Mouse (Mus musculus): ENCODE data around the gene Hoxc8. TPM values are rescaled to one million over a fixed set of nuclear protein-coding genes. Genes with fewer than 3 reads are reported as not detected.

Hoxc8 gene
- polyA plus RNA-seq (2015; fragmentation: Nextera tagmentation; extraction: Ambion mirVana), result 0.03 TPM in 1 of 2 replicates, not detected in the other

DNA sequence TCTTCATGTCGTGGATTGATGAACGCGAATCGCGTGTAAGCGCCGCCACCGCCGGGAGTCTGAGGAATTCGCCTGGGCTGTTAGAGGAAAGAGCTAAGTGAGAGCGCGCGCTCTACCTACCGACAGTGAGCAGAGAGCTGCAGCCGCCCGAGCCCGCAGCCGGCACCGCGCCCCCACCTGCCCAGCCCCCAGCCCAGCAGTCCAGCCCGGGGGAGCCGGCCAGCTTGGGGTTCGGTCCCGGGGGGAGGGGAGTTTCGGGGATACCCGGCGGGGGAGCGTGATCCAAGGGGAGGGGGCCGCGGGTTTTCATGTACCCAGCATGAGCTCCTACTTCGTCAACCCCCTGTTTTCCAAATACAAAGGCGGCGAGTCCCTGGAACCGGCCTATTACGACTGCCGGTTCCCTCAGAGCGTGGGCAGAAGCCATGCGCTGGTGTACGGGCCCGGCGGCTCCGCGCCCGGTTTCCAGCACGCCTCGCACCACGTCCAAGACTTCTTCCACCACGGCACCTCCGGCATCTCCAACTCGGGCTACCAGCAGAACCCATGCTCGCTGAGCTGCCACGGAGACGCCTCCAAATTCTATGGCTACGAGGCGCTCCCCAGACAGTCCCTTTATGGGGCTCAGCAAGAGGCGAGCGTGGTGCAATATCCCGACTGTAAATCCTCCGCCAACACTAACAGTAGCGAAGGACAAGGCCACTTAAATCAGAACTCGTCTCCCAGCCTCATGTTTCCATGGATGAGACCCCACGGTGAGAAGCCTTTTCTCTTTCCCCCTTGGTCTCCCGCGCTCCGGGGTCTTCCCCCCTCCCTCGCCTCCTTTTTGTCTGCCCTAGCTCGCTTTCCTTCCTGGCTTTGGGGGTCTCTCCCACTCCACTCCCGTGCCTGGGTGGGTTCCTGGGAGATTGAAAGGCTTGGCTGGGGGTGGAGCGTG lies at the start of gene Hoxc8:
TSS of gene Hoxc8 (plus strand) at position 147 of the 937 bp plus-strand sequence.
- H3K9ac ChIP-seq, result no peak within 1 kb of the TSS; the same call in 1 of the 2 replicates
- H3K4me3 ChIP-seq (replicated peaks), result no peak within 1 kb of the TSS

GRCm38 (mm10) chr15:102942739-102943467 lies 47.5 kb upstream of the Hoxc8 start:
- 1% methylated on average over 49 of the region's 53 CpGs for WGBS (ENCODE audit: insufficient replicate concordance)
- H3K4me2 ChIP-seq, result no peak overlapping the region
- no peak for ATAC-seq (ENCODE audit: insufficient read depth)

More for the DNA sequence above, at the start of gene Hoxc8:
- 2% methylated on average over 69 of the region's 69 CpGs for WGBS (ENCODE audit: insufficient replicate concordance)
- Histone ChIP-seq H3K36me3 (replicated peaks) (no peaks in the 10 kb centered on the region), H3K4me1 (replicated peaks) (no peaks in the 10 kb centered on the region), H3K27me3 (peaks cover 99% of the 10 kb centered on the region), H3K27ac (replicated peaks) (no peak within 1 kb of the TSS), H3K4me2 (no peak within 1 kb of the TSS), H3K9me3 (replicated peaks) (no peaks in the 10 kb centered on the region)
- ATAC-seq (ENCODE audit: insufficient read depth), result no peak

DNA sequence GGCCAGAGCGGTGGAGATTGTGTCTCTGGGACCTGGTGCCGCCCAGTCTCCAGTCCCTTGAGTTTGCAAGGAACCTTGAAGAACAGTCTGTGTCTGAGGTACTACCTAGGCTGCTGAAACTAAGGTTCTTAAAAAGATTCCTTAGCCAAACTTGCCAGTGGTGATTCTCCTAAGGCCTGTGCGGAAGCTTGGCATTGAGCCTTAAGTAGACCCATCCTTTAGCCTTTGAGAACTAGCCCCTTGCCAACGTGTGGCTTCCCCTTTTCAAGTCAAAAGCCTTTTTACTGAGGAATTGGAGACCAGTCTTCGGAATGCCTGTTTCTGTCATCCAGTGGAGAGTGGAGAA lies 47.0 kb upstream of the Hoxc8 start:
- no peaks in the 10 kb centered on the region for H3K9me3 ChIP-seq (replicated peaks)
- 4% methylated on average over 5 of the region's 5 CpGs for WGBS (ENCODE audit: insufficient replicate concordance)
- no peak overlapping the region for H3K27ac ChIP-seq (replicated peaks)
- no peak overlapping the region for H3K4me2 ChIP-seq
- H3K36me3 ChIP-seq (replicated peaks), result no peaks in the 10 kb centered on the region
- no peak for ATAC-seq (ENCODE audit: insufficient read depth)
- no peak overlapping the region for H3K9ac ChIP-seq
- H3K4me3 ChIP-seq (replicated peaks), result no peak overlapping the region
- H3K4me1 ChIP-seq (replicated peaks), result no peaks in the 10 kb centered on the region
- peaks cover 100% of the 10 kb centered on the region for H3K27me3 ChIP-seq

More at GRCm38 (mm10) chr15:102942739-102943467, 47.5 kb upstream of the Hoxc8 start:
- no peaks in the 10 kb centered on the region for H3K4me1 ChIP-seq (replicated peaks)
- peaks cover 100% of the 10 kb centered on the region for H3K27me3 ChIP-seq
- no peak overlapping the region for H3K4me3 ChIP-seq (replicated peaks)
- H3K36me3 ChIP-seq (replicated peaks), result no peaks in the 10 kb centered on the region
- no peak overlapping the region for H3K27ac ChIP-seq (replicated peaks)
- no peak overlapping the region for H3K9ac ChIP-seq
- no peaks in the 10 kb centered on the region for H3K9me3 ChIP-seq (replicated peaks)

DNA sequence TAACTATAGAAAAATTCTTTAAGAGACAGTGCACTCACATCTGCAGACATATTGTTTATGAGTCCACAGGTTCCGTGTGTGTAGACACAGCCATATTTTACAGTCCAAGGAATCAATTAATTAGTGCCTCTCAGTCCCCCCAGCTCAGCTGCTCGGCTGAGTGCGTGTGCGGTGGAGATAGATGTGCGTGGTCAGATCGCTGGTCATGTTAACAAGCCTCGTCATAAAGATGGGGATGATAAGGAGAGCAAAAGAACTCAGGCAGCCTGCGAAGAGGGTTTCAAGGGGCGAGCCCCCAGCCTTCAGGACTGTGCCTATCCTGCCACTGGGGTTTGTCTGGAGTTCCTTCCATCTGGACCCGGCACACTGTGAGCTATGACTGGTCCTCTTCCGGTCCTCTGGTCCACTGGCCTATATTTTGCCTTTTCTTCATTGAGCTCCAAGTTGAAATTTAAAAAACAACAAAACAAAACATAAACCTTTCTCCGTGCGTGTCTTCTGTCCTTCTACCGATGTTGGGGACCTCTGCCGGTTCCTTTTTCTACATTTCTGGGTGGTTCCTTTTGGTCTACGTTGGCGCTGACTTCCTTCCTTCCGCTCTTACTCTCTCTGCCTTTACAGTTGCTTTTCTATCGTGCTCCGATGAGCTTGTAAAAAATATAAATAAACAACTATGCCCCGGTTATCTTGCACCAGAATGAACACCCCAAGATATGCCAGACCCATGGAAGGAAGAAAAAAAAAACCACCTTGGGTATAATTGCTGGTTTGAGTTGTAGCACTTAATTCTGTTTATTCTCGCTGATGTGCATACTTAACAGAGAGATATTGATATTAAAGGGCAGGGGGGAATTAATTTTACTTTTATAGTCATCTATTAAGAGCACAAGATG lies 45.0 kb upstream of the Hoxc8 start:
- Histone ChIP-seq H3K9me3 (replicated peaks) (no peaks in the 10 kb centered on the region), H3K36me3 (replicated peaks) (no peaks in the 10 kb centered on the region), H3K4me3 (replicated peaks) (no peak overlapping the region), H3K9ac (no peak overlapping the region), H3K4me1 (replicated peaks) (no peaks in the 10 kb centered on the region), H3K27ac (replicated peaks) (no peak overlapping the region), H3K27me3 (peaks cover 100% of the 10 kb centered on the region), H3K4me2 (no peak overlapping the region)
- ATAC-seq (ENCODE audit: insufficient read depth), result no peak
- WGBS (ENCODE audit: insufficient replicate concordance), result 5% methylated on average over 22 of the region's 22 CpGs

GRCm38 (mm10) chr15:102947276-102947675 lies 43.1 kb upstream of the Hoxc8 start:
- ATAC-seq (ENCODE audit: insufficient read depth), result no peak
- H3K4me2 ChIP-seq, result no peak overlapping the region
- no peaks in the 10 kb centered on the region for H3K9me3 ChIP-seq (replicated peaks)
- H3K27ac ChIP-seq (replicated peaks), result no peak overlapping the region
- peaks cover 100% of the 10 kb centered on the region for H3K27me3 ChIP-seq
- whole genome bisulfite sequencing (ENCODE audit: insufficient replicate concordance), result 1% methylated on average over 9 of the region's 9 CpGs
- H3K36me3 ChIP-seq (replicated peaks), result no peaks in the 10 kb centered on the region
- H3K9ac ChIP-seq, result no peak overlapping the region
- H3K4me3 ChIP-seq (replicated peaks), result no peak overlapping the region
- H3K4me1 ChIP-seq (replicated peaks), result no peaks in the 10 kb centered on the region

DNA sequence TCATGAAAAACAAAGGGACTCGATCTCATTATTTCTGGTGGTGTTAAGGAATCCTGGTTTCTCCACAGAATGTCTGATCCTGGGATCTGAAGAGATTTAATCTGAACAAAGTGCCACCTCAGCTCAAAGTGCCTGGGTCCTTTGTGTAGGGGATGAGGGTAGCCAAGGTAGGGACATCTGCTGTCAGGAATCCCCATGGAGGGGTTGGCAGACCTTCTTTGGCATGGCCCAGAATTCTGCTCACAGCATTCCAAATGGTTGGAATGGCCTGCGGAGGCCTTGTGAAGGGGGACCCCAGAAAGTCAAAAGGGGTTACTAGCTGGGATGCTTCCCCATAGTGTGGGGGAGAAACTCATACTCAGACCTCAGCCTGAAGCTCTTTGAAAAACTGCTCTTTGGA lies 41.6 kb upstream of the Hoxc8 start:
- ATAC-seq (ENCODE audit: insufficient read depth), result no peak
- no peak overlapping the region for H3K27ac ChIP-seq (replicated peaks)

DNA sequence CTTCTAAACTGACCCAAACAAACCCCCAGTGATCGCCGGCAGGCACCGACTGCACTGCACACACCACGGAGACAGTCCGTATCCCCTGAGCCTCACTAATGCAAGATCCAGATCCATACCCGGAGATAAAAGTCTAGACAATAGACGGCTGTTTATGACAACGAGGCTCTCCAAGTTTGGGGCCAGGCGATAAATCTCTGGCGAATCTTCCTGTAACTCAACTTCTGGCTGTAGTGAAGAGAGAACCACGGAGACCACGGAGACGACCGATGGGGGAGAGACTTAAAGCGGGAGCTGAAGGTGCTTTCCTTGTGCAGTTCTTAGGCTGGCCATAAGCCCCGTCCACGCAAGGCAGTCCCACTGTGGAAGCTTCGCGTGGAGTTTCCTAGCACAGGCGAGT lies 40.7 kb upstream of the Hoxc8 start:
- H3K4me2 ChIP-seq, result no peak overlapping the region
- ATAC-seq (ENCODE audit: insufficient read depth), result no peak
- peaks cover 100% of the 10 kb centered on the region for H3K27me3 ChIP-seq
- H3K27ac ChIP-seq (replicated peaks), result no peak overlapping the region
- H3K9me3 ChIP-seq (replicated peaks), result no peaks in the 10 kb centered on the region
- H3K9ac ChIP-seq, result no peak overlapping the region
- 1% methylated on average over 20 of the region's 20 CpGs for WGBS (ENCODE audit: insufficient replicate concordance)
- H3K4me3 ChIP-seq (replicated peaks), result no peak overlapping the region
- H3K36me3 ChIP-seq (replicated peaks), result no peaks in the 10 kb centered on the region
- no peaks in the 10 kb centered on the region for H3K4me1 ChIP-seq (replicated peaks)

More for the DNA sequence above, 41.6 kb upstream of the Hoxc8 start:
- 8% methylated on average over 2 of the region's 2 CpGs for WGBS (ENCODE audit: insufficient replicate concordance)
- no peaks in the 10 kb centered on the region for H3K9me3 ChIP-seq (replicated peaks)
- H3K36me3 ChIP-seq (replicated peaks), result no peaks in the 10 kb centered on the region
- no peak overlapping the region for H3K4me3 ChIP-seq (replicated peaks)
- H3K4me2 ChIP-seq, result no peak overlapping the region
- H3K27me3 ChIP-seq, result peaks cover 100% of the 10 kb centered on the region
- no peak overlapping the region for H3K9ac ChIP-seq
- no peaks in the 10 kb centered on the region for H3K4me1 ChIP-seq (replicated peaks)

- Histone ChIP-seq H3K27me3 (peaks cover 100% of the 10 kb centered on the region), H3K9ac (no peak overlapping the region), H3K27ac (replicated peaks) (no peak overlapping the region), H3K9me3 (replicated peaks) (no peaks in the 10 kb centered on the region), H3K4me1 (replicated peaks) (no peaks in the 10 kb centered on the region), H3K36me3 (replicated peaks) (no peaks in the 10 kb centered on the region), H3K4me3 (replicated peaks) (no peak overlapping the region), H3K4me2 (no peak overlapping the region)
- ATAC-seq (ENCODE audit: insufficient read depth), result no peak
- WGBS (ENCODE audit: insufficient replicate concordance), result 6% methylated on average over 2 of the region's 2 CpGs
Measured at GRCm38 (mm10) chr15:102950877-102951276, 39.5 kb upstream of the Hoxc8 start.

GRCm38 (mm10) chr15:102953561-102953960 lies 36.8 kb upstream of the Hoxc8 start:
- no peaks in the 10 kb centered on the region for H3K4me1 ChIP-seq (replicated peaks)
- no peak overlapping the region for H3K4me3 ChIP-seq (replicated peaks)
- H3K27ac ChIP-seq (replicated peaks), result no peak overlapping the region
- no peak overlapping the region for H3K4me2 ChIP-seq
- H3K36me3 ChIP-seq (replicated peaks), result no peaks in the 10 kb centered on the region
- no peak overlapping the region for H3K9ac ChIP-seq
- 4% methylated on average over 6 of the region's 6 CpGs for WGBS (ENCODE audit: insufficient replicate concordance)
- no peaks in the 10 kb centered on the region for H3K9me3 ChIP-seq (replicated peaks)
- H3K27me3 ChIP-seq, result peaks cover 100% of the 10 kb centered on the region
- ATAC-seq (ENCODE audit: insufficient read depth), result no peak

GRCm38 (mm10) chr15:102954192-102955006 lies 36.0 kb upstream of the Hoxc8 start, which contains the start of gene Hoxc11:
Gene Hoxc11, plus strand, starts transcription at chr15:102954427.
- no peaks in the 10 kb centered on the region for H3K36me3 ChIP-seq (replicated peaks)
- H3K27me3 ChIP-seq, result peaks cover 99% of the 10 kb centered on the region
- ATAC-seq (ENCODE audit: insufficient read depth), result no peak
- WGBS (ENCODE audit: insufficient replicate concordance), result 2% methylated on average over 56 of the region's 57 CpGs
- no peak within 1 kb of the TSS for H3K9ac ChIP-seq
- no peaks in the 10 kb centered on the region for H3K4me1 ChIP-seq (replicated peaks)
- H3K4me2 ChIP-seq, result no peak within 1 kb of the TSS
- no peak within 1 kb of the TSS for H3K27ac ChIP-seq (replicated peaks)
- no peaks in the 10 kb centered on the region for H3K9me3 ChIP-seq (replicated peaks)
- H3K4me3 ChIP-seq (replicated peaks), result no peak within 1 kb of the TSS
